Mouse (Mus musculus) layer of hippocampus, adult 18-20 months (tissue): ENCODE measurements around the gene Zfp61. TPM values are rescaled to one million over a fixed set of nuclear protein-coding genes. Genes with fewer than 3 reads are reported as not detected.

Source experiments
- DNase-seq, 2 experiments: peaks; one replicate each; pipeline ENCODE4 v3.0.0; 2022; ENCODE audit warnings: low spot score in 2 of 2
- microRNA-seq, 2 experiments: library from miRNA; unstranded; fragments of <30 nt; microRNA quantifications; one replicate each; pipeline ENCODE4 v1.2.0; 2021
- total RNA-seq, 2 experiments: library from RNA; stranded (reverse); gene quantifications; 2 replicates each; pipeline ENCODE4 v1.2.3; 2021

Zfp61 gene
- total RNA-seq, 2 experiments from 2014 or later: 19.8 to 24.9 TPM

DNA sequence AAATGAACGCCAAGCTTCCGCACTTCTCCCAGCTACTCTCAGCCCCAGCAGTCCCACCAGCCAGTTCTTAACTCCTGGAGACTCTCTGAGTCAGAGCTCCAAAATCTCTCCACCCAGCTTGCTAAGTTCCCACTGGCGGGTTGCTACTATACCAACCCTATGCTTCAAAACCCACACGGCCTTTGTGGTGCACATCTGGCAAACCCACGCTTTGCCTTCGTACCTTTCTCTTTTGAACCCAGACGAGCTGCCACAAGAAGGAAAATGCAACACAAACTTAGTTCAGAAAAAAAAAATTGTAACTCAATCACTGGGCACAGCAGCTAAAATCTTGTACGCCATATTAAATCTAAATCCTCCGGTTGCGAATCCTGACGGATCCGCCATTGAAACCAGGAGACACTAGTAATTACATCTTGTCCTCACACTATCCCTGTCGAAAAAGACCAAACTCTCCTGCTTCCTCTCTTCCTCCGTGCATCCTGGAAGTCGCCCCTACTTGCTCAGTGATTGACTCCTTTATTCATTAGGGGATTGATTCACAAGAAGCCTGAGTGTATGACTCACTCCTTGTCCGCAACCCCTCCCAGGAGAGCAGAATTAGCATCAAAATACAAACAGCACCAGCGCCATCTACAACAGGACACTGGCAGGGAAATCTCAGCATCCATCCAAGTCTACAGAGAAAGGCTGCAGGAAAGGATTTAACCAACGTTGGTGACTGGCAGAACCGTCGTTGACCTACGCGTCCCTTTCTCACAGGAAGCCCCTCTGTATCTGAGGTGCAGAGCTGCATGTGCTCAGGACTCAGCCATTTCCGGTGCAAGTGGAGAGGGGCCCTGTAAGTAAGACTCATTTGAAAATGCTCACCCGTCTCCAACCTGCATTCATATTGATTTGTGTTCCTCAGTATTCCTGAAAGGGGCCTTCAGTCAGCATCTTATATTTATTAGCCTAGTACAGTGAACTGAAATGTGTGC lies 32.6 kb downstream of the Zfp61 start:
- no peak for DNase-seq

GRCm38 (mm10) chr7:24260000-24260312 lies 41.1 kb downstream of the Zfp61 start:
- DNase-seq: no peak

DNA sequence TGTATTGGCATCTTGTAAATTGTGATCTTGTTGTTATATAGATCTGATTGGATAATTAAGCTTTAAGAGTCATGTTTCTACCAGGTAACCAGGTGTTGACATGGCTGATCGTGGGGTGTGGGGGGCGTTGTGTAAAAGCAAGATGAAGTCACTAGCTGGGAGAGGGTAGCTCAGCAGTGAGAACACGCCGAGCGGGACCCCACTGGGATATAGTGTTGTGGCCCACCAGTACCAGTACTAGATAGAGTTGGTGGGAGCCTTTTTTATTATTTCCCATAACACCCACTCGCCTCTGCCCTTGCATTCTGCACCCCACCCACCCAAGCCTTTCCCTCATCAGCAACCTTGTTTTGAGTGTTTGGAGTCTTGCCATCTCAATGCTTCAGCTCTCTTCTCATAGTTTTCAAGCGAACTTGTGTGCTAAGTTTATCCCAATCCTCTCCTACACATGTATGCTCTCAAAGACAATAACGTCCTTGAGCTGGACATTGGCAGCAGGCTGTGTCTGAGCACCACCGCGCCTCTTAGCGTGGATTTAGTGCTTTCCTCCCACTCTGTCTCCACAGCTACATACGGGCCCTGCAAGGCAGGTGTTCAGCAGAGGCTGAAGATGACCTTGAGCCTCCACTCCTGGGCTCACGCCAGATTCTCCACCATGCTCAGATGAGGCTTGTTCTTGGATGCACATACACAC lies 41.6 kb downstream of the Zfp61 start:
- no peak for DNase-seq

- peak; percentile 88 to 95 for DNase-seq
Observed at GRCm38 (mm10) chr7:24254633-24255474, 46.2 kb downstream of the Zfp61 start, which contains the start of gene Zfp108. TSS of gene Zfp108 (plus strand) at chr7:24254794.

DNA sequence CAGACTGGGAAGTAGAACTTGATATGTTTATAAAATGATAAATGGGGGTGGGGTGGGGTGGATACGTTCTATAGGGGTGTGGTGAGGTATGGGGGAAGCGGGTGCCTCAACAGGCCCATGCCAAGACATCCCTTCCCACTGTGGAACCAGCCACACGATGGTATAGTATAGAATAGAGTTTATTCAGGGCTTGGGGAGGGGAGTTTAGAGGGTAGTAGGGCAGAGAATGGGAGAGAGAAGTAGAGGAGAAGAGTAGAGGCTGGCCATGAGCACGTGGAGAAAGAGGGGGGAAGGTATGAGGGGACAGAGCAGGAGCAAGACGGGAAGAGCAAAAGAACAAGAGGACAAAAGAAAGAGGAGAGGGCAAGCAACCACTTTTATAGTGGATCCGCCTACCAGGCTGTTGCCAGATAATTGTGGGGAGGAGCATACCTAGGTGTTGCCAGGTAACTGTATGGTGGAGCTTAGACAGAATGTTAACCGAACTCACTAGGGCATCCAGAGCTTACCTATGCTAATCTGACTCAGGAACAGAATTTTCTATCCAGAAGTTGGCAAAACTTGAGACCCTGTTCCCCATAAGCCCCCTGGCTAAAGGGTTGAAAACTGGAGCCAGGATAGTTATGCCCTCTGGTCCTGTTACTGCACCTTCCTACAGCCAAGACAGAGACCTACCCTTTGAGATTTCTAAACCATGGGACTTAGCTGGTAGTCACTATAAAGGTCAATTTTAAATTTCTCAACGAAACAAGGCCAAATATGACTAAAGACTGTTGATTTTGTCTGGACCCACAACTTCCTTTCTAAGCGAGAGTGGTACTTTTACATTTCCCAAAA lies 47.0 kb downstream of the Zfp61 start:
- no peak for DNase-seq

Small RNA genes within 50 kb of the gene (microRNA-seq; reads per million reads assigned to microRNA genes)
- gene Gm27592: 0 reads per million in 2 experiments

Other genes starting within 250 kb of the Zfp61 start
- not detected for gene Vmn1r183, start 248.0 kb downstream of the Zfp61 start, total RNA-seq
- 10 to 100 TPM; 45.3 to 48.6 TPM for gene Zfp180, start 219.3 kb downstream of the Zfp61 start, total RNA-seq
- gene Zfp112, start 188.9 kb downstream of the Zfp61 start, total RNA-seq: 10 to 100 TPM; 10.6 to 11.2 TPM
- gene Zfp235, start 167.1 kb downstream of the Zfp61 start, total RNA-seq: 10 to 100 TPM; 19.4 to 22.5 TPM
- 1 to 10 TPM; 2.9 to 4.1 TPM for gene Zfp114, start 126.2 kb downstream of the Zfp61 start, total RNA-seq
- 10 to 100 TPM; 13.1 to 13.2 TPM for gene Zfp111, start 89.8 kb downstream of the Zfp61 start, total RNA-seq
- gene Zfp109, start 63.7 kb downstream of the Zfp61 start, total RNA-seq: 1 to 10 TPM; 9.2 to 10.0 TPM
- gene Zfp108, start 46.4 kb downstream of the Zfp61 start, total RNA-seq: 1 to 10 TPM; 8.0 TPM
- 10 to 100 TPM; 13.4 to 14.4 TPM for gene Zfp93, start 30.8 kb downstream of the Zfp61 start, total RNA-seq
- 10 to 100 TPM; 12.1 to 12.7 TPM for gene Zfp94, start 15.4 kb upstream of the Zfp61 start, total RNA-seq
- gene Tescl, start 32.7 kb upstream of the Zfp61 start, total RNA-seq: not detected
- not detected for gene Lypd5, start 48.0 kb upstream of the Zfp61 start, total RNA-seq
- under 1 TPM; 0.36 to 0.72 TPM for gene Kcnn4, start 69.0 kb upstream of the Zfp61 start, total RNA-seq
- gene Smg9, start 98.4 kb upstream of the Zfp61 start, total RNA-seq: 10 to 100 TPM; 33.2 to 34.8 TPM
- not detected for gene Irgc1, start 151.1 kb upstream of the Zfp61 start, total RNA-seq
- under 1 TPM; 0.54 to 0.91 TPM for gene Plaur, start 161.3 kb upstream of the Zfp61 start, total RNA-seq
- gene Cadm4, start 180.8 kb upstream of the Zfp61 start, total RNA-seq: 100 to 1,000 TPM; 136 to 141 TPM
- 10 to 100 TPM; 40.0 to 45.4 TPM for gene Zfp428, start 205.8 kb upstream of the Zfp61 start, total RNA-seq
- gene AC161166.1, start 211.2 kb upstream of the Zfp61 start, total RNA-seq: not detected
- gene Irgq, start 229.5 kb upstream of the Zfp61 start, total RNA-seq: 10 to 100 TPM; 62.1 to 63.3 TPM
- gene Pinlyp, start 244.9 kb upstream of the Zfp61 start, total RNA-seq: not detected
- 10 to 100 TPM; 36.8 to 43.4 TPM for gene Xrcc1, start 245.1 kb upstream of the Zfp61 start, total RNA-seq